Mouse (Mus musculus): ENCODE measurements around the gene BC024978. TPM values are rescaled to one million over a fixed set of nuclear protein-coding genes. Genes with fewer than 3 reads are reported as not detected.

Gene BC024978
- total and polyA plus RNA-seq, 3 experiments: 2.7 to 14.5 (median 4.8) TPM

- Histone ChIP-seq H3K4me1 (ENCODE audit: insufficient read depth, low read depth, low read length) (peaks cover 33% of the 10 kb centered on the region), H3K4me3 (ENCODE audit: low read depth, low read length) (no peak within 1 kb of the TSS), H3K9me3 (replicated peaks) (no peaks in the 10 kb centered on the region), H3K36me3 (replicated peaks) (peaks cover 48% of the 10 kb centered on the region), H3K27me3 (ENCODE audit: insufficient read depth, low read length) (no peaks in the 10 kb centered on the region)
- ATAC-seq (ENCODE audit: extremely low read depth, insufficient number of reproducible peaks, low FRiP score, poor library complexity, severe bottlenecking) (no peak), DNase-seq (ENCODE audit: low spot score) (no peak)
- TF ChIP-seq GATA2 (IDR thresholded peaks at IDR 0.05; ENCODE audit: borderline replicate concordance, low read depth, low read length) (no peak), CTCF (IDR thresholded peaks at IDR 0.05; ENCODE audit: low read depth, low read length) (no peak), GATA1 (IDR thresholded peaks at IDR 0.05; ENCODE audit: borderline replicate concordance, low read length) (no peak), TAL1 (conservative IDR thresholded peaks at IDR 0.05; ENCODE audit: low read depth, low read length) (no peak), POLR2AphosphoS5 (IDR thresholded peaks at IDR 0.05; ENCODE audit: insufficient replicate concordance, low read depth, low read length) (no peak)
Measured at GRCm38 (mm10) chr7:27180837-27181695, 14.5 kb upstream of the BC024978 start, which contains the start of the genes Gm21983 and Mia. Gm21983 (minus strand) TSS chr7:27181086. Mia (minus strand) TSS chr7:27181157.

GRCm38 (mm10) chr7:27182498-27182897 is 13.1 kb upstream of the BC024978 start:
- H3K4me3 ChIP-seq (ENCODE audit: low read depth, low read length): no peak overlapping the region
- peaks cover 35% of the 10 kb centered on the region for H3K4me1 ChIP-seq (ENCODE audit: insufficient read depth, low read depth, low read length)
- H3K36me3 ChIP-seq (replicated peaks): peaks cover 63% of the 10 kb centered on the region

GRCm38 (mm10) chr7:27184964-27185363 is 10.6 kb upstream of the BC024978 start:
- ATAC-seq (ENCODE audit: extremely low read depth, insufficient number of reproducible peaks, low FRiP score, poor library complexity, severe bottlenecking) (peak; percentile 28; the same call in 1 of the 2 replicates), DNase-seq (ENCODE audit: low spot score) (peak; percentile 35)
- H3K27me3 ChIP-seq (ENCODE audit: insufficient read depth, low read length): no peaks in the 10 kb centered on the region
- H3K4me1 ChIP-seq (ENCODE audit: insufficient read depth, low read depth, low read length): peaks cover 30% of the 10 kb centered on the region
- TF ChIP-seq CTCF (IDR thresholded peaks at IDR 0.05; ENCODE audit: low read depth, low read length) (peak; percentile 96), POLR2AphosphoS5 (IDR thresholded peaks at IDR 0.05; ENCODE audit: insufficient replicate concordance, low read depth, low read length) (no peak)
- no peak overlapping the region for H3K4me3 ChIP-seq (ENCODE audit: low read depth, low read length)
- peaks cover 87% of the 10 kb centered on the region for H3K36me3 ChIP-seq (replicated peaks)
- H3K9me3 ChIP-seq (replicated peaks): no peaks in the 10 kb centered on the region

More at GRCm38 (mm10) chr7:27182498-27182897, 13.1 kb upstream of the BC024978 start:
- Histone ChIP-seq H3K9me3 (replicated peaks) (no peaks in the 10 kb centered on the region), H3K27me3 (ENCODE audit: insufficient read depth, low read length) (no peaks in the 10 kb centered on the region)
- DNase-seq (ENCODE audit: low spot score) (no peak), ATAC-seq (ENCODE audit: extremely low read depth, insufficient number of reproducible peaks, low FRiP score, poor library complexity, severe bottlenecking) (no peak)
- no peak for TF ChIP-seq GATA2 (IDR thresholded peaks at IDR 0.05; ENCODE audit: borderline replicate concordance, low read depth, low read length)
- TF ChIP-seq TAL1 (conservative IDR thresholded peaks at IDR 0.05; ENCODE audit: low read depth, low read length): no peak
- TF ChIP-seq GATA1 (IDR thresholded peaks at IDR 0.05; ENCODE audit: borderline replicate concordance, low read length): no peak
- no peak for TF ChIP-seq POLR2AphosphoS5 (IDR thresholded peaks at IDR 0.05; ENCODE audit: insufficient replicate concordance, low read depth, low read length)
- no peak for TF ChIP-seq CTCF (IDR thresholded peaks at IDR 0.05; ENCODE audit: low read depth, low read length)

GRCm38 (mm10) chr7:27185986-27186385 is 9.6 kb upstream of the BC024978 start:
- Histone ChIP-seq H3K36me3 (replicated peaks) (peaks cover 93% of the 10 kb centered on the region), H3K4me3 (ENCODE audit: low read depth, low read length) (no peak overlapping the region), H3K4me1 (ENCODE audit: insufficient read depth, low read depth, low read length) (peaks cover 29% of the 10 kb centered on the region), H3K27me3 (ENCODE audit: insufficient read depth, low read length) (no peaks in the 10 kb centered on the region), H3K9me3 (replicated peaks) (no peaks in the 10 kb centered on the region)
- DNase-seq (ENCODE audit: low spot score): no peak
- TF ChIP-seq POLR2AphosphoS5 (IDR thresholded peaks at IDR 0.05; ENCODE audit: insufficient replicate concordance, low read depth, low read length): no peak
- no peak for TF ChIP-seq CTCF (IDR thresholded peaks at IDR 0.05; ENCODE audit: low read depth, low read length)
- no peak for TF ChIP-seq GATA1 (IDR thresholded peaks at IDR 0.05; ENCODE audit: borderline replicate concordance, low read length)
- no peak for TF ChIP-seq GATA2 (IDR thresholded peaks at IDR 0.05; ENCODE audit: borderline replicate concordance, low read depth, low read length)
- no peak for TF ChIP-seq TAL1 (conservative IDR thresholded peaks at IDR 0.05; ENCODE audit: low read depth, low read length)
- ATAC-seq (ENCODE audit: extremely low read depth, insufficient number of reproducible peaks, low FRiP score, poor library complexity, severe bottlenecking): no peak

- ATAC-seq (ENCODE audit: extremely low read depth, insufficient number of reproducible peaks, low FRiP score, poor library complexity, severe bottlenecking): no peak
- Histone ChIP-seq H3K36me3 (replicated peaks) (peaks cover 98% of the 10 kb centered on the region), H3K4me3 (ENCODE audit: low read depth, low read length) (no peak overlapping the region; the same call in 1 of the 2 replicates), H3K9me3 (replicated peaks) (no peaks in the 10 kb centered on the region), H3K27me3 (ENCODE audit: insufficient read depth, low read length) (no peaks in the 10 kb centered on the region), H3K4me1 (ENCODE audit: insufficient read depth, low read depth, low read length) (peaks cover 54% of the 10 kb centered on the region)
- TF ChIP-seq GATA2 (IDR thresholded peaks at IDR 0.05; ENCODE audit: borderline replicate concordance, low read depth, low read length) (no peak), CTCF (IDR thresholded peaks at IDR 0.05; ENCODE audit: low read depth, low read length) (peak; percentile 4; the same call in 1 of the 2 replicates), GATA1 (IDR thresholded peaks at IDR 0.05; ENCODE audit: borderline replicate concordance, low read length) (no peak)
- DNase-seq (ENCODE audit: low spot score): no peak
Measured at GRCm38 (mm10) chr7:27189271-27189931, 6.2 kb upstream of the BC024978 start.

- no peaks in the 10 kb centered on the region for H3K9me3 ChIP-seq (replicated peaks)
- peaks cover 79% of the 10 kb centered on the region for H3K36me3 ChIP-seq (replicated peaks)
- no peak for ATAC-seq (ENCODE audit: extremely low read depth, insufficient number of reproducible peaks, low FRiP score, poor library complexity, severe bottlenecking)
- H3K27me3 ChIP-seq (ENCODE audit: insufficient read depth, low read length): no peaks in the 10 kb centered on the region
- TF ChIP-seq TAL1 (conservative IDR thresholded peaks at IDR 0.05; ENCODE audit: low read depth, low read length): no peak
- TF ChIP-seq GATA1 (IDR thresholded peaks at IDR 0.05; ENCODE audit: borderline replicate concordance, low read length): no peak
- no peak for TF ChIP-seq GATA2 (IDR thresholded peaks at IDR 0.05; ENCODE audit: borderline replicate concordance, low read depth, low read length)
- no peak for TF ChIP-seq CTCF (IDR thresholded peaks at IDR 0.05; ENCODE audit: low read depth, low read length)
- no peak for TF ChIP-seq POLR2AphosphoS5 (IDR thresholded peaks at IDR 0.05; ENCODE audit: insufficient replicate concordance, low read depth, low read length)
- no peak for DNase-seq (ENCODE audit: low spot score)
- no peak overlapping the region for H3K4me3 ChIP-seq (ENCODE audit: low read depth, low read length)
- peaks cover 57% of the 10 kb centered on the region for H3K4me1 ChIP-seq (ENCODE audit: insufficient read depth, low read depth, low read length)
Measured at GRCm38 (mm10) chr7:27192434-27192833, 3.1 kb upstream of the BC024978 start.

Data from G1E (cell line).